Mouse (Mus musculus): Measurements from ENCODE around the gene Gm8374. TPM values are rescaled to one million over a fixed set of nuclear protein-coding genes. Genes with fewer than 3 reads are reported as not detected.
"Not testable (repeated sequence)": the region's sequence is repeated elsewhere in the genome, so short reads cannot be mapped to it uniquely, and the experiment has no call there.

Gene Gm8374
- polyA plus RNA-seq (2012; rRNA removed): not detected in 2 replicates

DNA sequence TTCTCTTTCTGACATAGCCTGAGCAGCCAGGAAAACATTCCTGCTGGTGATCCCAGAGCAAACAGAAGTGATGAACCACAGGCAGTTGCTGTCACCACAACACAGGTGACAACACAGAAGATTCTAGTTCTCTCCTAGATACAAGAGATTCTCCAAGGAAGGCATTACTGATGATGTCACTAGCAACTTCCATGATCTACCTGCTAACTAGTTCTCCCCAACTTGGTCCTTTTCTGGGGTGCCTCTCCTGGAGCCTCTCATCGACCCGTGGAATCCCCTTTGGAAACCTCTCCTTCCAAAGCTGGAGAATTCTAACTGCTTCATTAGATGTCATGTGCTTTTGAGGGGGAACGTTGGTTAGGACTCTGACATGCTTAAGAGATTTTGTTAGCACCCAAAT, at the start of gene Gm8374:
Gene Gm8374 (minus strand): TSS at position 101 of the 400 bp plus-strand sequence.
- DNase-seq (ENCODE audit: low read depth): not testable (repeated sequence)

DNA sequence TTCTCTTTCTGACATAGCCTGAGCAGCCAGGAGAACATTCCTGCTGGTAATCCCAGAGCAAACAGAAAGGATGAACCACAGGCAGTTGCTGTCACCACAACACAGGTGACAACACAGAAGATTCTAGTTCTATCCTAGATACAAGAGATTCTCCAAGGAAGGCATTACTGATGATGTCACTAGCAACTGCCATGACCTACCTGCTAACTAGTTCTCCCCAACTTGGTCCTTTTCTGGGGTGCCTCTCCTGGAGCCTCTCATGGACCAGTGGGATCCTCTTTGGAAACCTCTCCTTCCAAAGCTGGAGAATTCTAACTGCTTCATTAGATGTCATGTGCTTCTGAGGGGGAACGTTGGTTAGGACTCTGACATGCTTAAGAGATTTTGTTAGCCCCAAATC, 32.6 kb downstream of the Gm8374 start, which contains the start of gene Gm5797:
Gene Gm5797 (minus strand): TSS at position 101 of the 400 bp plus-strand sequence.
- not testable (repeated sequence) for DNase-seq (ENCODE audit: low read depth)

DNA sequence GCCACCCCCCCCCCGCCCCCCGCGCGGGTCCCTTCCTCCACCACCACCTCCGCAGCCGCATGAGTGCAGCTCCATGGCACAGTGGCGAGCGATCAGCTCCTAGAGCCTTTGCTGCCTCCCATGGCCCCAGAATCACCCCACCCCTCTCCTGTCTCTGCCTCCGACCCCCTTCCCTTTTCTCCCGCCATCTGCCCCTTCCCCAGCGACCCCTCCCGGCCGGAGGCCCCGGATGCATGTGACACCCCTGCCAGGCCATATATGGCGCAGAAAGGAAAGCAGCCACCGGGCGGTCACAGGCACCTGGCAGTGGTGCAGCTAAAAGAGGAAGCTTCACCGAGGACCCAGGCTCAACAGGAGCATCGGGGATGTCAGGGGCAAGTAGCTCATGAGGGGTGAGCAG, 49.8 kb downstream of the Gm8374 start:
- peak; percentile 65 for DNase-seq (ENCODE audit: low read depth)

DNA sequence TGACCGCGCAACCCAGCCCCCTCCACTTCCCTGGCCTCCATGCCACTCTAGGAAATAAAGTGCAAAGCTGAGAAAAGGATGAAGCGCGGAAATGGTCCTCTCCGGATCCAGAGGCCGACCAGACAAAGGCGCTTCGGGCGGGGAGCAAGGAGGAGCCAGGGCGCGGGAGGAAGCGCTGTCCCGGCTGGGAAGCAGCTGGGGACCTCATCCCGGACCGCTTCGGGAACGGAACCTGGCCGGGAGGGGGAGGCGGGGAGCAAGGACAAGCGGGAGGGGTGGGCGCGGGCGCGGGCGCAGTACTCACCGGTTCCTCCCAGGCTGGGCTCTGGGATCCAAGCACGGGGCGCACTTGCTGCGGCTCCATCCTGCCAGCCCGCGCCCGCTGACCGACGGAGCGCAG, 50.3 kb downstream of the Gm8374 start, which contains the start of gene Gm3739:
Gene Gm3739 (minus strand): TSS at position 389 of the 400 bp plus-strand sequence.
- DNase-seq (ENCODE audit: low read depth): not testable (repeated sequence)

Other genes with a start within 250 kb of the Gm8374 start
- 0.03 TPM in 1 of 2 replicates, not detected in the other for gene Gm6676, start 239.7 kb downstream of the Gm8374 start, polyA plus RNA-seq (2012; rRNA removed)
- 7.6 and 7.7 TPM in 2 replicates for gene Gm3512, start 190.6 kb downstream of the Gm8374 start, polyA plus RNA-seq (2012; rRNA removed)
- 0.03 TPM in 1 of 2 replicates, not detected in the other for gene Gm16434, start 170.6 kb downstream of the Gm8374 start, polyA plus RNA-seq (2012; rRNA removed)
- gene Gm3727, start 100.4 kb downstream of the Gm8374 start, polyA plus RNA-seq (2012; rRNA removed): not detected in 2 replicates
- gene Gm3739, start 50.1 kb downstream of the Gm8374 start, polyA plus RNA-seq (2012; rRNA removed): 6.4 and 7.9 TPM in 2 replicates
- not detected in 2 replicates for gene Gm5797, start 32.7 kb downstream of the Gm8374 start, polyA plus RNA-seq (2012; rRNA removed)
- gene Gm3755, start 85.8 kb upstream of the Gm8374 start, polyA plus RNA-seq (2012; rRNA removed): 0.15 TPM in 1 of 2 replicates, not detected in the other
- 11.7 and 12.1 TPM in 2 replicates for gene Gm3752, start 118.6 kb upstream of the Gm8374 start, polyA plus RNA-seq (2012; rRNA removed)
- gene Gm3558, start 203.4 kb upstream of the Gm8374 start, polyA plus RNA-seq (2012; rRNA removed): 4.6 TPM in 2 replicates
- not detected in 2 replicates for gene Gm10338, start 230.5 kb upstream of the Gm8374 start, polyA plus RNA-seq (2012; rRNA removed)